Mouse (Mus musculus) testis, postnatal 10 days (tissue): ENCODE data around the gene Ptx3.
"Not testable (repeated sequence)": the region's sequence is repeated elsewhere in the genome, so short reads cannot be mapped to it uniquely, and the experiment has no call there.

Experiments
- DNase-seq: peaks from one replicate; pipeline ENCODE4 v3.0.0; 2021; ENCODE audit warnings: low spot score

Ptx3 gene

DNA sequence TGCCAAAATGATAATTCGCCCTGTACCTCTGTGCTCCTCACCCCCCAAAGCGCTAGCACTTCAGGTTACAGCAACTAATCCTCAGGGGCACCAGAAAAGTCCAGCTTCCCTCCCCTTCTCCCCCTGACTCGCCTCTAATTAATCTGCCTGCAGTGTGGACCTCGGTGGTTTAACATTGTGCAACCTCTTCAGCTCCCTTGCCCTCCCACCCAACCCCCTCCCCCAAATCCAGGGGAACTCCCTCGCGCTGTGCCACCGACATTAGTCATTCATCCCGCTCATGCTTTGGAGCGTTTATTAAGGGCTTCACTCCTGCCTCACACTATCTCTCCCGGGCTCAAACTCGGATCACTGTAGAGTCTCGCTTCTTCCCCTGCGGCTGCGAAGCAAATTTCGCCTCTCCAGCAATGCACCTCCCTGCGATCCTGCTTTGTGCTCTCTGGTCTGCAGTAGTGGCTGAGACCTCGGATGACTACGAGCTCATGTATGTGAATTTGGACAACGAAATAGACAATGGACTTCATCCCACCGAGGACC, at the start of gene Ptx3:
Gene Ptx3 (plus strand): TSS at position 256 of the 537 bp plus-strand sequence.
- DNase-seq, result no peak

DNA sequence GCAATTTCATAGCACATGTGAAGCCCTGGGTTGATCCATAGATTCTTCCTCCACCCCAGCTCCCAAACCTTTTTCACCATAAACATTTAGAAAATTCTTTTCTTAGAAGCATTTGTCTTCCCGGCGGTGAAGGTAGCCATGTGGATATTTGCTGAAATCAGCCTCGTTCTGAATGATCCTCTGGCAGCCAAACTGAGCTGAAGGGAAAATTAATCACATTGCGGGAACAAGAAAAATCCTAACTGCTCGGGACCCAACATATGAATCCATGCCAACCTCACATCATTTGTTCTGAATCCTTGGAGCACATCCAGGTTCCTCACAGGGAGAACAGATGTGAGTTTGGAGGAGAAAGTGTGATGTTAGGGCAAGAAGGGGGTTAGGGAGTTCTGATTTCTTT, 46.8 kb upstream of the Ptx3 start:
- no peak for DNase-seq

GRCm38 (mm10) chr3:66179647-66180046, 40.1 kb upstream of the Ptx3 start:
- DNase-seq, result no peak

DNA sequence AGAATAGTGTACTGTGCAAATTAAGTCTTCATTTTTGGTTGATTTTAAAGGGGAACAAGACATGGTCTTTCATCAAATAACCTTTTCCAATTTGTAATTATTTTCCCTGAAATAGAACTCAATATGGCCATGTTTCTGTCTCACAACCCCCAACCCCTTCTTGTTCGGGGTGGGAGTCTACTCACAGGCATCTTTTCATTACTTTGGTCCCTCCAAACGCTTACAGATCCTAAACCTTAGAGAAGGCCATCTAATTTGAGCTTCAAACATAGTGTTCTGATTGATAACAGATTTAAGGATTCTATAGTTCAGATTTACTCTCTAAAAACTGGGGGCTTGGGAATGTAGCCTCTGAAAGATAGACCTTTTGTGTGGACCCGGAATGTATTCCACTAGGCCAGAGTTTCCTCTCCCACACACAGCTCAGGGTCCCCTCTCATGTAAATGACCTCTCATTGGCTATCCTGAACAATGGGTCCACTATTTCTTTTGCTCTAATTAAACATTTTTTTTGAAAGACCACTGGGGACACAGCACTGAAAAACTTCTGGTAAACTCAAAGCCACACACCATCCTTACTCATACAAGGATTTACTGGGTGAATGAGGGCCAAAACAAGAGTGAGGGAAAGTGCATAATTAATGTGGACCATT, 25.7 kb upstream of the Ptx3 start:
- DNase-seq, result no peak

DNA sequence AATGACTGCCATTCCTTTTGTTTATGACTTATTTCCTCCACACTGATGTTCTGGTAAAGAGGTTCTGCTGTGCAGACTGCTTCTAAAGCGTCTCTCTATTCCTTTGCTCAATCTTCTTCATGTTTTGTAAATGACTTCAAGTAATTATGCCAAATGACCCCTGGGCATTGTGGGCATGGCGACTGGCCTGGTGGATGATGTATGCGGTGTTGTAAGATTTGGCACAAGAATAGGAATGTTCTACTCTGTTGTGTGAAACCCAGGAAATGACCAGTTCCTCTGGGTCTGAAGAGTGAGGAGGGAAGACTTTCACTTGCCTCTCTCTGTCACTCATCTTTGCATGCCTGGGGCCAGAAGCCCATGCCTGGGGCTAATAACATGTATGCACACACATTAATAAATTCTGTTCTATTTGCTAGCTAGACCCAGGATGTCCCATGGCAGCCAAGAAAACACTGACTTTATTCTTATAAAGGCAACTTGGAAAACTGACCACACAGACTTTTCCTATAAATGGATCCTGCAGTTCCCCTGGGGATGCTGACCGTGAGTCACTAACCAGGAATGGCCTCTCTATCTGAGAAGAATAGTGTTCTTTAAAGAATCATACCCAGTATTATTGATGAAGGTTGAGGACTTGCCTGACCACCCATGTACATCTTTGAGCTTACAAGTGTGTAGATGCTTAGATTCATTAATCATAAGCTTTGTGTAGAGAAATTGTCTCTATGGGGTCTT, 10.7 kb upstream of the Ptx3 start:
- no peak for DNase-seq

GRCm38 (mm10) chr3:66213524-66213923, 6.2 kb upstream of the Ptx3 start:
- DNase-seq, result no peak

- no peak for DNase-seq
Measured at GRCm38 (mm10) chr3:66215759-66216158, 4.0 kb upstream of the Ptx3 start.

- DNase-seq, result peak; percentile 45
Measured at GRCm38 (mm10) chr3:66220554-66221242, 988 bp downstream of the Ptx3 start.

GRCm38 (mm10) chr3:66221243-66221611, 1.5 kb downstream of the Ptx3 start:
- no peak for DNase-seq

- DNase-seq, result no peak
Measured at GRCm38 (mm10) chr3:66224931-66225537, 5.3 kb downstream of the Ptx3 start.

GRCm38 (mm10) chr3:66236234-66236871, 16.6 kb downstream of the Ptx3 start:
- not testable (repeated sequence) for DNase-seq

GRCm38 (mm10) chr3:66240476-66240875, 20.8 kb downstream of the Ptx3 start:
- no peak for DNase-seq

GRCm38 (mm10) chr3:66251842-66252241, 32.1 kb downstream of the Ptx3 start:
- no peak for DNase-seq

DNA sequence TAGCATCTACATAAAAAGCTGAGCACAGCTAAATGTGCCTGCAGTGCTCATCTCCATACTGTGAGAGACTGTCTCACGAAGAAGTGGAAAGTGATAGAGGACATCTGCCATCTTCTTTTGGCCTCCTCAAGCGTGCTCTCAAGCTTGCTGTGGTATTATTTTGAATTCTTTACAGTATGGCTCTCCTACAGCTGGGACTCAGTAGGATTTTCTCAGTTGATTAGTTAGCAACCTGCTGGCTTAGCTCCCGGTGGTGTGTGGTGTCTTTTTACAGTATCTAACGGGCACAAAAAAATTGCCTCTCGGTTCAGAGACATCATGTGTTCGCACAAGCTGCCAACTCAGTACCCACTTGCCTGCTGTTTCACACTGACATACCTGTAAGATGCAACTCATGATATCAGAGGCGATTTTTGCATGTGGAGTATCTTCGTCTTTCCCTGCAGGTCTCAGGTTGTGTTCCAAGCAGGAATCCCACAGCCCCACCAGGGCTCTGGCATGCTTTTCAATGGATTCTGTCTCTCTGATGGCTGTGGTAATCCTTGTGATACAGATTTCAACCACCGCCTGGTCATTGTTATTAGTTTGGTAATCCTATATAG, 34.9 kb downstream of the Ptx3 start:
- no peak for DNase-seq

GRCm38 (mm10) chr3:66262319-66262718, 42.6 kb downstream of the Ptx3 start:
- DNase-seq, result peak; percentile 47

- DNase-seq, result no peak
Measured at GRCm38 (mm10) chr3:66263270-66263669, 43.6 kb downstream of the Ptx3 start.
